Mouse (Mus musculus): ENCODE measurements around the gene Sec14l3.

GRCm38 (mm10) chr11:4035116-4035892 is 29.3 kb upstream of the Sec14l3 start:
- TF ChIP-seq CTCF (IDR thresholded peaks at IDR 0.05; ENCODE audit: control insufficient read depth, insufficient read depth, low read length) (no peak), POLR2A (IDR thresholded peaks at IDR 0.05; ENCODE audit: borderline replicate concordance, control insufficient read depth, low read depth, low read length) (no peak)
